Mouse (Mus musculus): Measurements from ENCODE around the gene Top3b.

- no peak for TF ChIP-seq POLR2A (IDR thresholded peaks at IDR 0.05; ENCODE audit: low read depth, low read length)
- no peak for TF ChIP-seq CTCF (IDR thresholded peaks at IDR 0.05; ENCODE audit: extremely low read depth, insufficient read depth, insufficient read length, insufficient replicate concordance)
Measured at GRCm38 (mm10) chr16:16852411-16852810, 18.1 kb upstream of the Top3b start.

Measured in spleen, adult 2 months (tissue).